Mouse (Mus musculus) heart, postnatal 0 days (tissue): ENCODE results near the gene Cdc42ep5.

ENCODE experiments used
- CTCF ChIP-seq: IDR thresholded peaks from 2 replicates; pipeline ENCODE4 v1.5.1; 2016; ENCODE audit warnings: antibody characterized with exemption, control low read depth, low read depth
- EP300 ChIP-seq: IDR thresholded peaks from 2 replicates; pipeline ENCODE4 v1.6.1; 2016; ENCODE audit warnings: antibody characterized with exemption, low read depth

DNA sequence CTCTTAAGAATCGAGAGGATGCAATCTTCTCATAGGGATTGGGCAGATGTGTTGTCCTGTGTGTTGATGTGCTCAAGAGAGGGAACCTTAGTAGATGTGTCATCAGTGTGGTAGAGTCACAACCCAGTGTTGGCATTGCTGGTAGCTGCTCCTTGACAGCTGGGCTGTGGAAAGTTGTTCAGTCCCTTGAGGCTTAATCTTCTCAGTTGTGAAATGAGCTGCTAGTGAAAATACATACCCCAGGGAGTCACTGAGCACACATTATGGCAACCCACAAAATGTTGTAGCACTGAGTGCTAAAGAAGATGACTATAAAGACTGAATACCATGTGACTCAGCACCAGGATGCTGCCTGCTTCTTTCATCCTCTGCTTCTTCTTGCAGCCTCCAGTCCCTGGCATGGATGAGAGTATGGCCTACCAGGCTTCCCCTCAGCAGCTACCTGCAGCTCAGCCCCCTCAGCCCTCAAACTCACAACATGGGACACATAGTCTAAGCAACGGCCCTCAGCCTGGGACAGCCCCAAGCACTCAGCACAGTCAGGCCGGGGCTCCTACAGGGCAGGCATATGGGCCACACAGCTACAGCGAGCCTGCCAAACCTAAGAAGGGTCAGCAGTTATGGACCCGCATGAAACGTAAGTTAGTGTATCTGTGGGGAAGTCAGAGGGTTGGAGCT is 22.9 kb downstream of the Cdc42ep5 start:
- no peak for TF ChIP-seq CTCF
- TF ChIP-seq EP300, result no peak
